Mouse (Mus musculus): Measurements from ENCODE around the gene Ermn. TPM values are rescaled to one million over a fixed set of nuclear protein-coding genes. Genes with fewer than 3 reads are reported as not detected.

Gene Ermn
- 0.04 TPM in 1 of 2 replicates, not detected in the other for polyA plus RNA-seq (2015; fragmentation: Nextera tagmentation; extraction: Ambion mirVana)

- no peaks in the 10 kb centered on the region for H3K36me3 ChIP-seq
- no peak within 1 kb of the TSS for H3K9ac ChIP-seq
- H3K9me3 ChIP-seq = no peaks in the 10 kb centered on the region
- no peaks in the 10 kb centered on the region for H3K27me3 ChIP-seq (replicated peaks)
- H3K4me2 ChIP-seq (replicated peaks) = no peak within 1 kb of the TSS
- no peaks in the 10 kb centered on the region for H3K4me1 ChIP-seq (replicated peaks)
- 48% methylated on average over 7 of the region's 7 CpGs for WGBS
- no peak within 1 kb of the TSS for H3K27ac ChIP-seq
- no peak for ATAC-seq
- H3K4me3 ChIP-seq (replicated peaks) = no peak within 1 kb of the TSS
Observed at GRCm38 (mm10) chr2:58052821-58053581, at the start of gene Ermn. Gene Ermn, minus strand, starts transcription at chr2:58052864.

- no peaks in the 10 kb centered on the region for H3K9me3 ChIP-seq
- H3K4me2 ChIP-seq (replicated peaks) = no peak overlapping the region
- ATAC-seq = no peak
- H3K9ac ChIP-seq = no peak overlapping the region
- H3K36me3 ChIP-seq = no peaks in the 10 kb centered on the region
- no peak overlapping the region for H3K27ac ChIP-seq
- H3K4me3 ChIP-seq (replicated peaks) = no peak overlapping the region
- H3K4me1 ChIP-seq (replicated peaks) = no peaks in the 10 kb centered on the region
- WGBS = 67% methylated on average over 1 of the region's 1 CpGs
- no peaks in the 10 kb centered on the region for H3K27me3 ChIP-seq (replicated peaks)
Observed at GRCm38 (mm10) chr2:58094818-58095217, 42.2 kb upstream of the Ermn start.

GRCm38 (mm10) chr2:58086420-58086819 is 33.8 kb upstream of the Ermn start:
- no peaks in the 10 kb centered on the region for H3K9me3 ChIP-seq
- H3K4me2 ChIP-seq (replicated peaks) = no peak overlapping the region
- no peaks in the 10 kb centered on the region for H3K36me3 ChIP-seq
- no peak overlapping the region for H3K9ac ChIP-seq
- ATAC-seq = no peak
- H3K4me3 ChIP-seq (replicated peaks) = no peak overlapping the region
- no peak overlapping the region for H3K27ac ChIP-seq
- WGBS = 90% methylated on average over 1 of the region's 1 CpGs
- H3K27me3 ChIP-seq (replicated peaks) = no peaks in the 10 kb centered on the region
- H3K4me1 ChIP-seq (replicated peaks) = no peaks in the 10 kb centered on the region

- H3K9ac ChIP-seq = no peak overlapping the region
- ATAC-seq = no peak
- H3K4me3 ChIP-seq (replicated peaks) = no peak overlapping the region
- H3K9me3 ChIP-seq = no peaks in the 10 kb centered on the region
- H3K36me3 ChIP-seq = no peaks in the 10 kb centered on the region
- H3K27ac ChIP-seq = no peak overlapping the region
- no peaks in the 10 kb centered on the region for H3K27me3 ChIP-seq (replicated peaks)
- H3K4me1 ChIP-seq (replicated peaks) = no peaks in the 10 kb centered on the region
- H3K4me2 ChIP-seq (replicated peaks) = no peak overlapping the region
- 58% methylated on average over 1 of the region's 1 CpGs for WGBS
Observed at GRCm38 (mm10) chr2:58079849-58080248, 27.2 kb upstream of the Ermn start.

- 0 out of 2 replicates have a peak, but pooled peaks have one; percentile 47 for ATAC-seq
Observed at GRCm38 (mm10) chr2:58055383-58055782, 2.7 kb upstream of the Ermn start.

GRCm38 (mm10) chr2:58041867-58042266 is 10.8 kb downstream of the Ermn start:
- Histone ChIP-seq H3K9me3 (no peaks in the 10 kb centered on the region), H3K4me2 (replicated peaks) (no peak overlapping the region), H3K4me1 (replicated peaks) (no peaks in the 10 kb centered on the region), H3K27ac (no peak overlapping the region), H3K9ac (no peak overlapping the region), H3K27me3 (replicated peaks) (no peaks in the 10 kb centered on the region), H3K36me3 (no peaks in the 10 kb centered on the region), H3K4me3 (replicated peaks) (no peak overlapping the region)
- no peak for ATAC-seq
- 57% methylated on average over 7 of the region's 7 CpGs for WGBS

More at GRCm38 (mm10) chr2:58055383-58055782, 2.7 kb upstream of the Ermn start:
- H3K4me1 ChIP-seq (replicated peaks) = no peaks in the 10 kb centered on the region
- no peak overlapping the region for H3K9ac ChIP-seq
- H3K4me2 ChIP-seq (replicated peaks) = no peak overlapping the region
- no peak overlapping the region for H3K4me3 ChIP-seq (replicated peaks)
- no peaks in the 10 kb centered on the region for H3K9me3 ChIP-seq
- no peaks in the 10 kb centered on the region for H3K36me3 ChIP-seq
- H3K27ac ChIP-seq = no peak overlapping the region
- H3K27me3 ChIP-seq (replicated peaks) = no peaks in the 10 kb centered on the region

- WGBS = 73% methylated on average over 2 of the region's 2 CpGs
- H3K4me2 ChIP-seq (replicated peaks) = no peak overlapping the region
- no peak for ATAC-seq
Observed at GRCm38 (mm10) chr2:58036926-58037325, 15.7 kb downstream of the Ermn start.

GRCm38 (mm10) chr2:58035635-58036034 is 17.0 kb downstream of the Ermn start:
- WGBS = 80% methylated on average over 4 of the region's 4 CpGs
- Histone ChIP-seq H3K4me2 (replicated peaks) (no peak overlapping the region), H3K4me1 (replicated peaks) (no peaks in the 10 kb centered on the region), H3K9me3 (no peaks in the 10 kb centered on the region), H3K9ac (no peak overlapping the region), H3K36me3 (no peaks in the 10 kb centered on the region), H3K27me3 (replicated peaks) (no peaks in the 10 kb centered on the region), H3K27ac (no peak overlapping the region), H3K4me3 (replicated peaks) (no peak overlapping the region)
- no peak for ATAC-seq

More at GRCm38 (mm10) chr2:58036926-58037325, 15.7 kb downstream of the Ermn start:
- H3K27ac ChIP-seq = no peak overlapping the region
- H3K4me1 ChIP-seq (replicated peaks) = no peaks in the 10 kb centered on the region
- H3K9ac ChIP-seq = no peak overlapping the region
- no peaks in the 10 kb centered on the region for H3K9me3 ChIP-seq
- no peaks in the 10 kb centered on the region for H3K36me3 ChIP-seq
- H3K27me3 ChIP-seq (replicated peaks) = no peaks in the 10 kb centered on the region
- H3K4me3 ChIP-seq (replicated peaks) = no peak overlapping the region

GRCm38 (mm10) chr2:58031431-58031830 is 21.2 kb downstream of the Ermn start:
- H3K9ac ChIP-seq = no peak overlapping the region
- 81% methylated on average over 3 of the region's 3 CpGs for WGBS
- H3K9me3 ChIP-seq = no peaks in the 10 kb centered on the region
- H3K36me3 ChIP-seq = no peaks in the 10 kb centered on the region
- no peak overlapping the region for H3K4me2 ChIP-seq (replicated peaks)
- no peaks in the 10 kb centered on the region for H3K27me3 ChIP-seq (replicated peaks)
- no peak overlapping the region for H3K27ac ChIP-seq
- H3K4me1 ChIP-seq (replicated peaks) = no peaks in the 10 kb centered on the region
- no peak for ATAC-seq
- no peak overlapping the region for H3K4me3 ChIP-seq (replicated peaks)

- H3K9ac ChIP-seq = no peak overlapping the region
- H3K4me2 ChIP-seq (replicated peaks) = no peak overlapping the region
- H3K9me3 ChIP-seq = no peaks in the 10 kb centered on the region
- no peaks in the 10 kb centered on the region for H3K27me3 ChIP-seq (replicated peaks)
- no peaks in the 10 kb centered on the region for H3K36me3 ChIP-seq
- ATAC-seq = no peak
- no peak overlapping the region for H3K27ac ChIP-seq
- 24% methylated on average over 7 of the region's 7 CpGs for WGBS
- H3K4me3 ChIP-seq (replicated peaks) = no peak overlapping the region
- H3K4me1 ChIP-seq (replicated peaks) = no peaks in the 10 kb centered on the region
Observed at GRCm38 (mm10) chr2:58029404-58029803, 23.3 kb downstream of the Ermn start.

- no peak overlapping the region for H3K4me3 ChIP-seq (replicated peaks)
- no peak overlapping the region for H3K9ac ChIP-seq
- H3K27me3 ChIP-seq (replicated peaks) = no peaks in the 10 kb centered on the region
- H3K36me3 ChIP-seq = no peaks in the 10 kb centered on the region
- H3K9me3 ChIP-seq = no peaks in the 10 kb centered on the region
- ATAC-seq = no peak
- no peak overlapping the region for H3K27ac ChIP-seq
- no peak overlapping the region for H3K4me2 ChIP-seq (replicated peaks)
- 82% methylated on average over 5 of the region's 5 CpGs for WGBS
- H3K4me1 ChIP-seq (replicated peaks) = no peaks in the 10 kb centered on the region
Observed at GRCm38 (mm10) chr2:58026740-58027139, 25.9 kb downstream of the Ermn start.

GRCm38 (mm10) chr2:58023556-58023955 is 29.1 kb downstream of the Ermn start:
- Histone ChIP-seq H3K4me3 (replicated peaks) (no peak overlapping the region), H3K27ac (no peak overlapping the region), H3K9me3 (no peaks in the 10 kb centered on the region), H3K4me2 (replicated peaks) (no peak overlapping the region), H3K9ac (no peak overlapping the region), H3K27me3 (replicated peaks) (no peaks in the 10 kb centered on the region), H3K36me3 (no peaks in the 10 kb centered on the region), H3K4me1 (replicated peaks) (no peaks in the 10 kb centered on the region)
- no peak for ATAC-seq
- WGBS = 87% methylated on average over 6 of the region's 6 CpGs

GRCm38 (mm10) chr2:58007081-58007480 is 45.6 kb downstream of the Ermn start:
- no peak overlapping the region for H3K9ac ChIP-seq
- H3K4me3 ChIP-seq (replicated peaks) = no peak overlapping the region
- H3K36me3 ChIP-seq = no peaks in the 10 kb centered on the region
- H3K4me1 ChIP-seq (replicated peaks) = no peaks in the 10 kb centered on the region
- no peak overlapping the region for H3K4me2 ChIP-seq (replicated peaks)
- H3K27ac ChIP-seq = no peak overlapping the region
- H3K27me3 ChIP-seq (replicated peaks) = no peaks in the 10 kb centered on the region
- ATAC-seq = no peak
- WGBS = 90% methylated on average over 5 of the region's 5 CpGs
- no peaks in the 10 kb centered on the region for H3K9me3 ChIP-seq

Measured in intestine, embryonic 15.5 days (tissue).